Mouse (Mus musculus): ENCODE results near the gene Snx12. TPM values are rescaled to one million over a fixed set of nuclear protein-coding genes. Genes with fewer than 3 reads are reported as not detected.

The Snx12 gene
- 50.3 and 61.3 TPM in 2 replicates for polyA plus RNA-seq (2015; fragmentation: Nextera tagmentation; extraction: Ambion mirVana)

GRCm38 (mm10) chrX:101221834-101222795 is at the start of gene Snx12:
TSS of gene Snx12 (minus strand) at chrX:101222563.
- Histone ChIP-seq H3K9me3 (no peaks in the 10 kb centered on the region), H3K4me2 (peak within 1 kb of the TSS; percentile 63), H3K4me3 (peak within 1 kb of the TSS; percentile 54), H3K27me3 (peaks cover 12% of the 10 kb centered on the region; the same call in 1 of the 2 replicates), H3K4me1 (replicated peaks) (peaks cover 14% of the 10 kb centered on the region; the same call in 1 of the 2 replicates), H3K36me3 (no peaks in the 10 kb centered on the region), H3K9ac (peak within 1 kb of the TSS; percentile 74), H3K27ac (replicated peaks) (peak within 1 kb of the TSS; percentile 76)
- WGBS, result 26% methylated on average over 55 of the region's 55 CpGs
- ATAC-seq (ENCODE audit: low read depth), result peak; percentile 98

- Histone ChIP-seq H3K4me3 (no peak within 1 kb of the TSS), H3K9ac (no peak within 1 kb of the TSS), H3K36me3 (no peaks in the 10 kb centered on the region), H3K27ac (replicated peaks) (no peak within 1 kb of the TSS), H3K4me1 (replicated peaks) (no peaks in the 10 kb centered on the region), H3K4me2 (no peak within 1 kb of the TSS), H3K27me3 (no peaks in the 10 kb centered on the region; the same call in 1 of the 2 replicates), H3K9me3 (no peaks in the 10 kb centered on the region)
- WGBS, result 50% methylated on average over 3 of the region's 3 CpGs
- ATAC-seq (ENCODE audit: low read depth), result no peak
Observed at GRCm38 (mm10) chrX:101268755-101269124, 46.4 kb upstream of the Snx12 start, which contains the start of gene Gm20489. TSS of gene Gm20489 (minus strand) at chrX:101269023.

GRCm38 (mm10) chrX:101268025-101268754 is 45.8 kb upstream of the Snx12 start, which contains the start of gene Il2rg:
TSS of gene Il2rg (minus strand) at chrX:101268255.
- ATAC-seq (ENCODE audit: low read depth), result no peak
- H3K4me2 ChIP-seq, result no peak within 1 kb of the TSS
- no peaks in the 10 kb centered on the region for H3K36me3 ChIP-seq
- no peak within 1 kb of the TSS for H3K27ac ChIP-seq (replicated peaks)
- H3K4me1 ChIP-seq (replicated peaks), result no peaks in the 10 kb centered on the region
- no peaks in the 10 kb centered on the region for H3K9me3 ChIP-seq
- no peaks in the 10 kb centered on the region; the same call in 1 of the 2 replicates for H3K27me3 ChIP-seq
- H3K9ac ChIP-seq, result no peak within 1 kb of the TSS
- WGBS, result 74% methylated on average over 5 of the region's 5 CpGs
- no peak within 1 kb of the TSS for H3K4me3 ChIP-seq

GRCm38 (mm10) chrX:101266631-101267030 is 44.3 kb upstream of the Snx12 start:
- no peak for ATAC-seq (ENCODE audit: low read depth)
- H3K4me2 ChIP-seq, result no peak overlapping the region

GRCm38 (mm10) chrX:101263892-101264291 is 41.5 kb upstream of the Snx12 start, which contains the start of gene Gm614:
TSS of gene Gm614 (minus strand) at chrX:101263992.
- Histone ChIP-seq H3K9me3 (no peaks in the 10 kb centered on the region), H3K4me3 (no peak within 1 kb of the TSS), H3K4me2 (no peak within 1 kb of the TSS), H3K9ac (no peak within 1 kb of the TSS), H3K27ac (replicated peaks) (no peak within 1 kb of the TSS), H3K36me3 (no peaks in the 10 kb centered on the region), H3K4me1 (replicated peaks) (peaks cover 11% of the 10 kb centered on the region), H3K27me3 (no peaks in the 10 kb centered on the region; the same call in 1 of the 2 replicates)
- 90% methylated on average over 1 of the region's 1 CpGs for WGBS
- ATAC-seq (ENCODE audit: low read depth), result no peak

More at GRCm38 (mm10) chrX:101266631-101267030, 44.3 kb upstream of the Snx12 start:
- 98% methylated on average over 6 of the region's 6 CpGs for WGBS
- no peak overlapping the region for H3K4me3 ChIP-seq
- no peak overlapping the region for H3K27ac ChIP-seq (replicated peaks)
- H3K36me3 ChIP-seq, result no peaks in the 10 kb centered on the region
- no peaks in the 10 kb centered on the region; the same call in 1 of the 2 replicates for H3K27me3 ChIP-seq
- no peak overlapping the region for H3K9ac ChIP-seq
- H3K4me1 ChIP-seq (replicated peaks), result no peaks in the 10 kb centered on the region
- no peaks in the 10 kb centered on the region for H3K9me3 ChIP-seq

GRCm38 (mm10) chrX:101260441-101261325 is 38.3 kb upstream of the Snx12 start:
- WGBS, result 17% methylated on average over 12 of the region's 13 CpGs
- Histone ChIP-seq H3K4me2 (peak overlapping the region; percentile 5; the same call in 1 of the 2 replicates), H3K4me1 (replicated peaks) (peaks cover 12% of the 10 kb centered on the region), H3K9me3 (no peaks in the 10 kb centered on the region), H3K36me3 (no peaks in the 10 kb centered on the region), H3K27me3 (peaks cover 5% of the 10 kb centered on the region; the same call in 1 of the 2 replicates), H3K9ac (no peak overlapping the region), H3K27ac (replicated peaks) (peak overlapping the region; percentile 72), H3K4me3 (no peak overlapping the region)
- ATAC-seq (ENCODE audit: low read depth), result peak; percentile 65

GRCm38 (mm10) chrX:101256603-101257002 is 34.2 kb upstream of the Snx12 start:
- peaks cover 5% of the 10 kb centered on the region; the same call in 1 of the 2 replicates for H3K27me3 ChIP-seq
- no peak overlapping the region for H3K9ac ChIP-seq
- H3K4me1 ChIP-seq (replicated peaks), result peaks cover 23% of the 10 kb centered on the region
- H3K4me3 ChIP-seq, result no peak overlapping the region
- H3K27ac ChIP-seq (replicated peaks), result no peak overlapping the region
- H3K4me2 ChIP-seq, result no peak overlapping the region
- no peaks in the 10 kb centered on the region for H3K36me3 ChIP-seq
- no peak for ATAC-seq (ENCODE audit: low read depth)
- H3K9me3 ChIP-seq, result no peaks in the 10 kb centered on the region
- WGBS, result 82% methylated on average over 13 of the region's 13 CpGs

GRCm38 (mm10) chrX:101254740-101255139 is 32.4 kb upstream of the Snx12 start:
- Histone ChIP-seq H3K9ac (peak overlapping the region; percentile 66), H3K4me2 (peak overlapping the region; percentile 72), H3K27ac (replicated peaks) (no peak overlapping the region; the same call in 1 of the 2 replicates), H3K27me3 (peaks cover 5% of the 10 kb centered on the region; the same call in 1 of the 2 replicates), H3K4me3 (peak overlapping the region; percentile 51), H3K4me1 (replicated peaks) (peaks cover 12% of the 10 kb centered on the region), H3K9me3 (no peaks in the 10 kb centered on the region), H3K36me3 (no peaks in the 10 kb centered on the region)
- peak; percentile 42 for ATAC-seq (ENCODE audit: low read depth)
- WGBS, result 7% methylated on average over 26 of the region's 26 CpGs

- H3K27ac ChIP-seq (replicated peaks), result no peak within 1 kb of the TSS; the same call in 1 of the 2 replicates
- no peaks in the 10 kb centered on the region for H3K36me3 ChIP-seq
- peak within 1 kb of the TSS; percentile 66 for H3K9ac ChIP-seq
- peaks cover 5% of the 10 kb centered on the region; the same call in 1 of the 2 replicates for H3K27me3 ChIP-seq
- peak within 1 kb of the TSS; percentile 72 for H3K4me2 ChIP-seq
- H3K4me3 ChIP-seq, result peak within 1 kb of the TSS; percentile 51
- 18% methylated on average over 45 of the region's 47 CpGs for WGBS
- peak; percentile 95 for ATAC-seq (ENCODE audit: low read depth)
- H3K4me1 ChIP-seq (replicated peaks), result peaks cover 12% of the 10 kb centered on the region
- no peaks in the 10 kb centered on the region for H3K9me3 ChIP-seq
Observed at GRCm38 (mm10) chrX:101253952-101254729, 31.8 kb upstream of the Snx12 start, which contains the start of gene Foxo4. TSS of gene Foxo4 (plus strand) at chrX:101254528.

- WGBS, result 11% methylated on average over 1 of the region's 1 CpGs
- no peak for ATAC-seq (ENCODE audit: low read depth)
- H3K9me3 ChIP-seq, result no peaks in the 10 kb centered on the region
Observed at GRCm38 (mm10) chrX:101245011-101245410, 22.6 kb upstream of the Snx12 start.

More at GRCm38 (mm10) chrX:101245011-101245410, 22.6 kb upstream of the Snx12 start:
- H3K27ac ChIP-seq (replicated peaks), result no peak overlapping the region
- H3K4me3 ChIP-seq, result no peak overlapping the region
- no peak overlapping the region for H3K9ac ChIP-seq
- no peaks in the 10 kb centered on the region for H3K4me1 ChIP-seq (replicated peaks)
- H3K36me3 ChIP-seq, result no peaks in the 10 kb centered on the region
- H3K4me2 ChIP-seq, result no peak overlapping the region
- peaks cover 7% of the 10 kb centered on the region; the same call in 1 of the 2 replicates for H3K27me3 ChIP-seq

All from neural tube, embryonic 13.5 days (tissue).